Mouse (Mus musculus) midbrain, embryonic 13.5 days (tissue): ENCODE measurements around the gene Lrrn2. TPM values are rescaled to one million over a fixed set of nuclear protein-coding genes. Genes with fewer than 3 reads are reported as not detected.

Experiments
- ATAC-seq: fragments of 200-750 bp; cut with Nextera tagmentation; 2 replicates; pipeline ENCODE4 v1.8.0; 2017; ENCODE audit warnings: mild to moderate bottlenecking, moderate TSS enrichment, moderate library complexity
- H3K27ac ChIP-seq: fragments of 300-500 bp; sonication (generic); 2 replicates; pipeline ENCODE4 v1.5.1; 2015; ENCODE audit warnings: inconsistent platforms, mild to moderate bottlenecking, moderate library complexity
- H3K27me3 ChIP-seq: fragments of 300-500 bp; sonication (generic); 2 replicates; pipeline ENCODE4 v1.6.1; 2015; ENCODE audit warnings: mild to moderate bottlenecking, inconsistent platforms
- H3K36me3 ChIP-seq: fragments of 300-500 bp; sonication (generic); 2 replicates; pipeline ENCODE4 v1.6.1; 2015; ENCODE audit warnings: mild to moderate bottlenecking, inconsistent platforms
- H3K4me1 ChIP-seq: fragments of 300-500 bp; sonication (generic); replicated peaks from 2 replicates; pipeline ENCODE4 v1.6.1; 2015; ENCODE audit warnings: inconsistent platforms
- H3K4me2 ChIP-seq: fragments of 300-500 bp; sonication (generic); replicated peaks from 2 replicates; pipeline ENCODE4 v1.6.1; 2015; ENCODE audit warnings: moderate library complexity, mild to moderate bottlenecking, inconsistent platforms
- H3K4me3 ChIP-seq: fragments of 300-500 bp; sonication (generic); replicated peaks from 2 replicates; pipeline ENCODE4 v1.5.1; 2015; ENCODE audit warnings: mild to moderate bottlenecking, inconsistent platforms
- H3K9ac ChIP-seq: fragments of 300-500 bp; sonication (generic); replicated peaks from 2 replicates; pipeline ENCODE4 v1.6.1; 2015; ENCODE audit warnings: mild to moderate bottlenecking, inconsistent platforms
- H3K9me3 ChIP-seq: fragments of 300-500 bp; sonication (generic); 2 replicates; pipeline ENCODE4 v1.6.1; 2016; ENCODE audit warnings: mild to moderate bottlenecking, inconsistent platforms
- WGBS: fragments of 180-500 bp; shearing (Covaris S2); methylation state at CpG from one replicate; pipeline ENCODE4 v1.1.7; 2015; 5-methylcytosine and 5-hydroxymethylcytosine counted together
- polyA plus RNA-seq: library from polyadenylated mRNA; unstranded; fragments of >200 nt; fragmentation: Nextera tagmentation; extraction: Ambion mirVana; gene quantifications from 2 replicates; pipeline ENCODE4 v1.2.1, GENCODE M21; 2015

Lrrn2 gene
- polyA plus RNA-seq, 1 experiment from 2014 or later: 30.3 TPM

GRCm38 (mm10) chr1:132934856-132935255, 54.8 kb downstream of the Lrrn2 start:
- Histone ChIP-seq H3K27me3 (no peaks in the 10 kb centered on the region), H3K36me3 (peaks cover 31% of the 10 kb centered on the region)

GRCm38 (mm10) chr1:132937296-132938030, 57.4 kb downstream of the Lrrn2 start:
- Histone ChIP-seq H3K4me1 (peaks cover 8% of the 10 kb centered on the region), H3K4me2 (no peak overlapping the region), H3K27ac (no peak overlapping the region), H3K4me3 (no peak overlapping the region), H3K9ac (no peak overlapping the region), H3K36me3 (peaks cover 36% of the 10 kb centered on the region), H3K27me3 (no peaks in the 10 kb centered on the region), H3K9me3 (no peaks in the 10 kb centered on the region)
- WGBS: 88% methylated on average over 26 of the region's 26 CpGs
- no peak for ATAC-seq

More at GRCm38 (mm10) chr1:132934856-132935255, 54.8 kb downstream of the Lrrn2 start:
- ATAC-seq: peak; percentile 77
- Histone ChIP-seq H3K27ac (no peak overlapping the region), H3K9me3 (no peaks in the 10 kb centered on the region), H3K4me2 (no peak overlapping the region), H3K4me1 (peaks cover 8% of the 10 kb centered on the region), H3K9ac (0 out of 2 replicates have a peak overlapping the region, but pooled peaks have one; percentile 7), H3K4me3 (no peak overlapping the region)
- WGBS: 20% methylated on average over 5 of the region's 7 CpGs

GRCm38 (mm10) chr1:132938975-132939374, 58.9 kb downstream of the Lrrn2 start:
- no peak for ATAC-seq
- H3K27ac ChIP-seq: no peak overlapping the region
- no peak overlapping the region for H3K4me2 ChIP-seq
- no peaks in the 10 kb centered on the region for H3K27me3 ChIP-seq
- peaks cover 36% of the 10 kb centered on the region for H3K36me3 ChIP-seq
- no peaks in the 10 kb centered on the region for H3K9me3 ChIP-seq
- peaks cover 8% of the 10 kb centered on the region for H3K4me1 ChIP-seq
- H3K9ac ChIP-seq: no peak overlapping the region
- WGBS: 92% methylated on average over 8 of the region's 8 CpGs
- H3K4me3 ChIP-seq: no peak overlapping the region

- 0 out of 2 replicates have a peak, but pooled peaks cover 5% of the 10 kb centered on the region for H3K4me1 ChIP-seq
- no peaks in the 10 kb centered on the region for H3K9me3 ChIP-seq
- no peak overlapping the region for H3K4me2 ChIP-seq
- H3K4me3 ChIP-seq: no peak overlapping the region
- WGBS: 71% methylated on average over 8 of the region's 8 CpGs
- ATAC-seq: no peak
- no peak overlapping the region for H3K27ac ChIP-seq
- peaks cover 1% of the 10 kb centered on the region; the same call in 1 of the 2 replicates for H3K36me3 ChIP-seq
- no peaks in the 10 kb centered on the region for H3K27me3 ChIP-seq
- no peak overlapping the region for H3K9ac ChIP-seq
Measured at GRCm38 (mm10) chr1:132945826-132946225, 65.8 kb downstream of the Lrrn2 start.

- no peaks in the 10 kb centered on the region for H3K36me3 ChIP-seq
- no peak overlapping the region for H3K4me3 ChIP-seq
- 0 out of 2 replicates have a peak, but pooled peaks cover 5% of the 10 kb centered on the region for H3K4me1 ChIP-seq
- 26% methylated on average over 7 of the region's 7 CpGs for WGBS
- no peaks in the 10 kb centered on the region for H3K9me3 ChIP-seq
- H3K27me3 ChIP-seq: no peaks in the 10 kb centered on the region
- H3K4me2 ChIP-seq: no peak overlapping the region
- H3K27ac ChIP-seq: no peak overlapping the region
- H3K9ac ChIP-seq: no peak overlapping the region
- ATAC-seq: no peak
Measured at GRCm38 (mm10) chr1:132947811-132948210, 67.7 kb downstream of the Lrrn2 start.

- no peaks in the 10 kb centered on the region for H3K9me3 ChIP-seq
- no peak for ATAC-seq
- H3K9ac ChIP-seq: no peak overlapping the region
- no peak overlapping the region for H3K4me2 ChIP-seq
- 86% methylated on average over 5 of the region's 5 CpGs for WGBS
- no peaks in the 10 kb centered on the region for H3K27me3 ChIP-seq
- H3K36me3 ChIP-seq: no peaks in the 10 kb centered on the region
- peaks cover 4% of the 10 kb centered on the region for H3K4me1 ChIP-seq
- no peak overlapping the region for H3K27ac ChIP-seq
- H3K4me3 ChIP-seq: no peak overlapping the region
Measured at GRCm38 (mm10) chr1:132956809-132957208, 76.7 kb downstream of the Lrrn2 start.

- Histone ChIP-seq H3K4me2 (no peak overlapping the region), H3K4me3 (no peak overlapping the region), H3K4me1 (peaks cover 4% of the 10 kb centered on the region), H3K27ac (no peak overlapping the region), H3K9ac (no peak overlapping the region), H3K9me3 (no peaks in the 10 kb centered on the region), H3K36me3 (no peaks in the 10 kb centered on the region), H3K27me3 (no peaks in the 10 kb centered on the region)
- WGBS: 83% methylated on average over 3 of the region's 3 CpGs
- ATAC-seq: no peak
Measured at GRCm38 (mm10) chr1:132961751-132962150, 81.7 kb downstream of the Lrrn2 start.

- Histone ChIP-seq H3K27ac (no peak overlapping the region), H3K9me3 (no peaks in the 10 kb centered on the region), H3K36me3 (no peaks in the 10 kb centered on the region), H3K9ac (no peak overlapping the region), H3K4me3 (no peak overlapping the region), H3K27me3 (no peaks in the 10 kb centered on the region), H3K4me2 (no peak overlapping the region), H3K4me1 (no peaks in the 10 kb centered on the region)
- no peak for ATAC-seq
- 91% methylated on average over 2 of the region's 2 CpGs for WGBS
Measured at GRCm38 (mm10) chr1:132964106-132964505, 84.0 kb downstream of the Lrrn2 start.

- H3K36me3 ChIP-seq: no peaks in the 10 kb centered on the region
Measured at GRCm38 (mm10) chr1:132964691-132965090, 84.6 kb downstream of the Lrrn2 start.

GRCm38 (mm10) chr1:132968659-132969058, 88.6 kb downstream of the Lrrn2 start:
- Histone ChIP-seq H3K4me3 (no peak overlapping the region), H3K9ac (no peak overlapping the region), H3K27me3 (no peaks in the 10 kb centered on the region), H3K4me2 (no peak overlapping the region), H3K36me3 (0 out of 2 replicates have a peak, but pooled peaks cover 4% of the 10 kb centered on the region), H3K9me3 (no peaks in the 10 kb centered on the region), H3K27ac (no peak overlapping the region), H3K4me1 (0 out of 2 replicates have a peak, but pooled peaks cover 4% of the 10 kb centered on the region)
- no peak for ATAC-seq
- 30% methylated on average over 6 of the region's 6 CpGs for WGBS

More at GRCm38 (mm10) chr1:132964691-132965090, 84.6 kb downstream of the Lrrn2 start:
- H3K27me3 ChIP-seq: no peaks in the 10 kb centered on the region
- no peaks in the 10 kb centered on the region for H3K9me3 ChIP-seq
- no peak overlapping the region for H3K9ac ChIP-seq
- no peaks in the 10 kb centered on the region for H3K4me1 ChIP-seq
- no peak overlapping the region for H3K27ac ChIP-seq
- no peak for ATAC-seq
- H3K4me2 ChIP-seq: no peak overlapping the region
- WGBS: 85% methylated on average over 4 of the region's 4 CpGs
- H3K4me3 ChIP-seq: no peak overlapping the region

GRCm38 (mm10) chr1:132977402-132977801, 97.3 kb downstream of the Lrrn2 start:
- no peak overlapping the region for H3K4me3 ChIP-seq

GRCm38 (mm10) chr1:132981232-132981631, 101.2 kb downstream of the Lrrn2 start:
- Histone ChIP-seq H3K4me3 (no peak overlapping the region), H3K4me1 (no peaks in the 10 kb centered on the region), H3K9me3 (no peaks in the 10 kb centered on the region), H3K36me3 (peaks cover 39% of the 10 kb centered on the region), H3K9ac (no peak overlapping the region), H3K4me2 (no peak overlapping the region), H3K27ac (no peak overlapping the region), H3K27me3 (no peaks in the 10 kb centered on the region)
- WGBS: 95% methylated on average over 6 of the region's 6 CpGs
- no peak for ATAC-seq

More at GRCm38 (mm10) chr1:132977402-132977801, 97.3 kb downstream of the Lrrn2 start:
- Histone ChIP-seq H3K27ac (no peak overlapping the region), H3K9me3 (no peaks in the 10 kb centered on the region), H3K27me3 (no peaks in the 10 kb centered on the region), H3K36me3 (peaks cover 15% of the 10 kb centered on the region), H3K9ac (no peak overlapping the region), H3K4me2 (no peak overlapping the region), H3K4me1 (0 out of 2 replicates have a peak, but pooled peaks cover 3% of the 10 kb centered on the region)
- WGBS: 83% methylated on average over 1 of the region's 1 CpGs
- no peak for ATAC-seq
